Mouse (Mus musculus) hindbrain, embryonic 16.5 days (tissue): ENCODE measurements at regions not wholly inside any gene's neighbourhood (a gene's known extent, or its start where the extent isn't known, plus 50 kb on each side); places are given as distances from the start of the nearest gene placed in this dataset.
"Not testable (repeated sequence)": the region's sequence is repeated elsewhere in the genome, so short reads cannot be mapped to it uniquely, and the experiment has no call there.

Experiments
- ATAC-seq: fragments of 200-750 bp; cut with Nextera tagmentation; 2 replicates; pipeline ENCODE4 v1.8.0; 2017; ENCODE audit warnings: moderate TSS enrichment, moderate library complexity
- H3K27ac ChIP-seq: fragments of 300-500 bp; sonication (generic); 2 replicates; pipeline ENCODE4 v1.5.1; 2014; ENCODE audit warnings: low read depth, mild to moderate bottlenecking, control low read depth, low read length, moderate library complexity
- H3K27me3 ChIP-seq: fragments of 300-500 bp; sonication (generic); replicated peaks from 2 replicates; pipeline ENCODE4 v1.6.1; 2014; ENCODE audit warnings: low read length; ENCODE audit not compliant: control insufficient read depth, insufficient read depth
- H3K36me3 ChIP-seq: fragments of 300-500 bp; sonication (generic); 2 replicates; pipeline ENCODE4 v1.6.1; 2014; ENCODE audit warnings: mild to moderate bottlenecking, low read length, moderate library complexity, mixed read lengths; ENCODE audit not compliant: control insufficient read depth, insufficient read depth
- H3K4me1 ChIP-seq: fragments of 300-500 bp; sonication (generic); 2 replicates; pipeline ENCODE4 v1.6.1; 2014; ENCODE audit warnings: low read depth, low read length; ENCODE audit not compliant: control insufficient read depth, insufficient read depth
- H3K4me2 ChIP-seq: fragments of 300-500 bp; sonication (generic); 2 replicates; pipeline ENCODE4 v1.6.1; 2014; ENCODE audit warnings: mild to moderate bottlenecking, low read length, control low read depth, moderate library complexity
- H3K4me3 ChIP-seq: fragments of 300-500 bp; sonication (generic); 2 replicates; pipeline ENCODE4 v1.5.1; 2014; ENCODE audit warnings: mild to moderate bottlenecking, low read length, control low read depth, moderate library complexity
- H3K9ac ChIP-seq: fragments of 300-500 bp; sonication (generic); 2 replicates; pipeline ENCODE4 v1.6.1; 2014; ENCODE audit warnings: low read depth, mild to moderate bottlenecking, control low read depth, low read length, moderate library complexity
- H3K9me3 ChIP-seq: fragments of 300-500 bp; sonication (generic); 2 replicates; pipeline ENCODE4 v1.6.1; 2014; ENCODE audit warnings: mild to moderate bottlenecking, low read length, moderate library complexity; ENCODE audit not compliant: control insufficient read depth
- WGBS: fragments of 180-500 bp; shearing (Covaris S2); extraction: QIAGEN DNeasy Blood & Tissue Kit; methylation state at CpG from one replicate; pipeline ENCODE4 v1.1.7; 2014; 5-methylcytosine and 5-hydroxymethylcytosine counted together

GRCm38 (mm10) chr4:51868250-51868649 lies 570.8 kb upstream of the Smc2 start:
- no peaks in the 10 kb centered on the region for H3K4me1 ChIP-seq
- 83% methylated on average over 3 of the region's 3 CpGs for WGBS
- no peak overlapping the region for H3K4me3 ChIP-seq
- H3K27ac ChIP-seq, result no peak overlapping the region
- ATAC-seq, result no peak
- no peaks in the 10 kb centered on the region for H3K36me3 ChIP-seq
- no peaks in the 10 kb centered on the region for H3K9me3 ChIP-seq
- no peak overlapping the region for H3K4me2 ChIP-seq
- no peak overlapping the region for H3K9ac ChIP-seq
- H3K27me3 ChIP-seq, result no peaks in the 10 kb centered on the region

- not testable (repeated sequence) for H3K36me3 ChIP-seq, H3K9ac ChIP-seq, H3K4me1 ChIP-seq, ATAC-seq, H3K9me3 ChIP-seq, H3K27me3 ChIP-seq, H3K27ac ChIP-seq, H3K4me3 ChIP-seq, H3K4me2 ChIP-seq
Observed at GRCm38 (mm10) chr4:51868716-51869115, 570.3 kb upstream of the Smc2 start.

GRCm38 (mm10) chr4:51885460-51885859 lies 553.6 kb upstream of the Smc2 start:
- WGBS, result 73% methylated on average over 4 of the region's 4 CpGs
- Histone ChIP-seq H3K27ac (no peak overlapping the region), H3K9ac (no peak overlapping the region), H3K4me1 (no peaks in the 10 kb centered on the region), H3K4me2 (no peak overlapping the region), H3K4me3 (no peak overlapping the region), H3K36me3 (no peaks in the 10 kb centered on the region), H3K27me3 (no peaks in the 10 kb centered on the region), H3K9me3 (peaks cover 3% of the 10 kb centered on the region; the same call in 1 of the 2 replicates)
- ATAC-seq, result no peak

- Histone ChIP-seq H3K9me3 (no peaks in the 10 kb centered on the region), H3K4me1 (no peaks in the 10 kb centered on the region), H3K4me2 (no peak overlapping the region), H3K9ac (no peak overlapping the region), H3K36me3 (no peaks in the 10 kb centered on the region), H3K4me3 (no peak overlapping the region), H3K27me3 (no peaks in the 10 kb centered on the region), H3K27ac (no peak overlapping the region)
- ATAC-seq, result no peak
- WGBS, result 67% methylated on average over 2 of the region's 2 CpGs
Observed at GRCm38 (mm10) chr4:51889280-51889679, 549.8 kb upstream of the Smc2 start.

DNA sequence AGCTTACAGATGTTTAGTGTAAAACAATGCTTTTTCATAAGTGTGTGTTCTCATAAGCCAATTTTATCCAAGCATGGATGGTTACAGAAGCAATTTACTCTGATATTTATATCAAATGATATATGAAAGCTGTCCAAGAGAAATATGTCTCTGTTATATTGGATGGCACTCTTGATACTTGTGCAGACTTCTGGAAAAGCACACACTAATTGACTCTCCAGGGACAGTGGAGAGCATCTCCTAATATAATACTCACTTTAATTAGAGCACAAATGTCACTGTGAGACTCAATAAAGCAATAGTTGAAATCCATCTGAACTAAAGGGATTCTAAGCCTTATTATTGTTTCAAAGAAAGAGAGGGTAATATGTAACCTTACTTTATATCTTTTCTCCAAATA lies 510.8 kb upstream of the Smc2 start:
- no peak overlapping the region for H3K4me2 ChIP-seq
- no peaks in the 10 kb centered on the region for H3K4me1 ChIP-seq
- H3K9me3 ChIP-seq, result no peaks in the 10 kb centered on the region
- no peak overlapping the region for H3K4me3 ChIP-seq
- H3K36me3 ChIP-seq, result no peaks in the 10 kb centered on the region
- H3K9ac ChIP-seq, result no peak overlapping the region
- H3K27me3 ChIP-seq, result no peaks in the 10 kb centered on the region
- H3K27ac ChIP-seq, result no peak overlapping the region
- ATAC-seq, result no peak

- ATAC-seq, result no peak
- 83% methylated on average over 10 of the region's 10 CpGs for WGBS
- Histone ChIP-seq H3K27ac (no peak overlapping the region), H3K27me3 (no peaks in the 10 kb centered on the region), H3K4me2 (no peak overlapping the region), H3K9ac (no peak overlapping the region), H3K36me3 (no peaks in the 10 kb centered on the region), H3K4me1 (no peaks in the 10 kb centered on the region), H3K9me3 (no peaks in the 10 kb centered on the region), H3K4me3 (no peak overlapping the region)
Observed at GRCm38 (mm10) chr4:51969751-51970150, 469.3 kb upstream of the Smc2 start.

DNA sequence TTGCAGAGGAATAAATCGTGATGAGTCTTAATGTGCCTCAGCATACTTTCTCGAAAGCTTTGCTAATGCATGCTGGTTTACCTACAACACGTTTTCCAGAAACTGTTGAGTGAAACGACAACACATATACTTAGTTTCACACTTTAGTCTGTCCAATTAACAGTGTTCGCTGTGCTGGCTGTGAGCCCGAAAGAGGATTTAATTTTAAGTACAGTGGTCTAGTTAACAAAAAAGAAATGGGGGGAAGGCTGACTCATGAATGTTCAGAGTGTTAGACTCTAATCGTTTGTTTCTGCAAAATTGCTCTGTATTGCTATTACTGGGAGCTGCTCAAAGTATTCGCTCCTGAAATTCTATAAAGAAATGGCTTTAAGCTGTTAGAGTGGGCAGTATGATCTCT lies 460.1 kb upstream of the Smc2 start:
- H3K9me3 ChIP-seq, result no peaks in the 10 kb centered on the region
- H3K27me3 ChIP-seq, result no peaks in the 10 kb centered on the region
- no peak for ATAC-seq
- no peak overlapping the region for H3K4me3 ChIP-seq
- no peak overlapping the region for H3K9ac ChIP-seq
- no peak overlapping the region for H3K4me2 ChIP-seq
- H3K27ac ChIP-seq, result no peak overlapping the region
- H3K36me3 ChIP-seq, result no peaks in the 10 kb centered on the region
- 82% methylated on average over 8 of the region's 8 CpGs for whole genome bisulfite sequencing
- H3K4me1 ChIP-seq, result no peaks in the 10 kb centered on the region

DNA sequence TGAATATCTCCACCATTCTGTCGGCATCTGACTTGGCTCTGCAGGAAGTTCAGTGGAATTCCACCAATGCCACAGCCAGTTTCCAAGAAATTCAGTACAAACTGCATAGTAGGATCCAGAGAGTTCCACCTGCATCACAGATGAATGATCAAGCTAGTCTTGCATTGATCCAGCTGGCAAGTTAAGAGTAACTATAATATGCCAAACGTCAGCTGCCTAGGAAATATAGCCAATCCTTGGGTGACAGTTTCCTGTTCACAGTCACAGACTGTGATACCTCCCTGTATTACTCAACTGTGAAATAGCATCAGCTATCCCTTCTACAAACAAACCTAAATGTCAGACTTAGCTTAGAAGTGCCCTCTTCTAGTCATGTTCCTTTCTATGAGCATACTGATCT lies 446.6 kb upstream of the Smc2 start:
- Histone ChIP-seq H3K9ac (no peak overlapping the region), H3K27ac (no peak overlapping the region), H3K4me2 (no peak overlapping the region), H3K27me3 (no peaks in the 10 kb centered on the region), H3K4me1 (no peaks in the 10 kb centered on the region), H3K9me3 (no peaks in the 10 kb centered on the region), H3K4me3 (no peak overlapping the region), H3K36me3 (no peaks in the 10 kb centered on the region)
- WGBS, result 75% methylated on average over 2 of the region's 2 CpGs
- ATAC-seq, result no peak

DNA sequence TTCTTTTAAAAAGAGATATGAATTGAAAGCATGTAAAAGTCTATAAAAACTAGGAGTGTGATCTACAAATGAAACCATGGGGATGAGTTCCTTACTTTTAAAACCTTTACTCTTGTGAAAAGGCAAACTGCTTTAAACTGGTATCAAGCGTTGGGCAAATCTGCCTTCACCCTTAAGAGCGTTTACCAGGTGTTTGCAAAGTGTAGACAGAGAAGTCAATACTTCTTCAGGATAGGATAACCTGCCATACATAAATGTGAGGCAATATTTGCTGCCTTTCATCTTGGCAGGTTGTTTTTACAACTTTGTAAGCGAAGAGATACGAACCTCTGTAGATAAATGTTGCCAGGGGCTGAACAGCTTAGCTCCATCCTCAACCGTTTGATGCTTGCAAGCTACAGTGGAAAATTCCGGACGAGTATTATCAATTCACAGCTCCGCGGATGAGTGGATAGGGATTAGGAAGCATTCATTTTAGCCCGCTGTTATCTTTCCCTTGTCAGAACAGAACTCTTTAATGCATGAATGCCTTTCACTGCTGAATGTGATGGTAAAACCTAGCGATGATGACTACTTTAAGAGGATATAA lies 402.2 kb upstream of the Smc2 start:
- 76% methylated on average over 11 of the region's 11 CpGs for WGBS
- Histone ChIP-seq H3K27ac (no peak overlapping the region), H3K4me3 (no peak overlapping the region), H3K4me2 (no peak overlapping the region), H3K4me1 (no peaks in the 10 kb centered on the region), H3K36me3 (no peaks in the 10 kb centered on the region), H3K27me3 (no peaks in the 10 kb centered on the region), H3K9ac (no peak overlapping the region), H3K9me3 (no peaks in the 10 kb centered on the region)
- no peak for ATAC-seq

- 85% methylated on average over 1 of the region's 1 CpGs for WGBS
- no peak for ATAC-seq
- Histone ChIP-seq H3K36me3 (no peaks in the 10 kb centered on the region), H3K4me2 (no peak overlapping the region), H3K4me3 (no peak overlapping the region), H3K9me3 (peaks cover 3% of the 10 kb centered on the region; the same call in 1 of the 2 replicates), H3K27me3 (no peaks in the 10 kb centered on the region), H3K9ac (no peak overlapping the region), H3K27ac (no peak overlapping the region), H3K4me1 (no peaks in the 10 kb centered on the region)
Observed at GRCm38 (mm10) chr4:52043404-52043803, 395.6 kb upstream of the Smc2 start.
